Mouse (Mus musculus) neutrophil, adult 5-6 weeks (primary cell): ENCODE data around the gene Dclk2. TPM values are rescaled to one million over a fixed set of nuclear protein-coding genes. Genes with fewer than 3 reads are reported as not detected.

Experiments used
- ATAC-seq: fragments of 151-379, 151-347 bp; 2 replicates; pipeline ENCODE4 v1.8.0; 2017; ENCODE audit warnings: mild to moderate bottlenecking, moderate TSS enrichment; ENCODE audit not compliant: insufficient number of reproducible peaks, poor library complexity, low FRiP score, severe bottlenecking; ENCODE audit errors: extremely low read depth
- total RNA-seq: library from RNA; stranded (forward); fragments of 200-1000 nt; gene quantifications from 2 replicates; pipeline ENCODE4 v1.2.3, GENCODE M21; 2017

The Dclk2 gene
- total RNA-seq, 1 experiment from 2014 or later: 19.1 TPM

- no peak for ATAC-seq
Measured at GRCm38 (mm10) chr3:86810908-86811307, 109.7 kb downstream of the Dclk2 start.

GRCm38 (mm10) chr3:86809646-86810045, 111.0 kb downstream of the Dclk2 start:
- no peak for ATAC-seq

- no peak for ATAC-seq
Measured at GRCm38 (mm10) chr3:86809199-86809598, 111.5 kb downstream of the Dclk2 start.

GRCm38 (mm10) chr3:86807750-86808467, 112.7 kb downstream of the Dclk2 start:
- ATAC-seq: no peak; the same call in 1 of the 2 replicates

- ATAC-seq: no peak
Measured at GRCm38 (mm10) chr3:86806834-86807233, 113.8 kb downstream of the Dclk2 start.

- no peak for ATAC-seq
Measured at GRCm38 (mm10) chr3:86804265-86804664, 116.4 kb downstream of the Dclk2 start.

GRCm38 (mm10) chr3:86802825-86803224, 117.8 kb downstream of the Dclk2 start:
- ATAC-seq: no peak

- ATAC-seq: no peak
Measured at GRCm38 (mm10) chr3:86800841-86801240, 119.8 kb downstream of the Dclk2 start.

- ATAC-seq: no peak
Measured at GRCm38 (mm10) chr3:86799041-86799440, 121.6 kb downstream of the Dclk2 start.

- no peak for ATAC-seq
Measured at GRCm38 (mm10) chr3:86797871-86798460, 122.7 kb downstream of the Dclk2 start.

GRCm38 (mm10) chr3:86796716-86797115, 123.9 kb downstream of the Dclk2 start:
- no peak for ATAC-seq

- no peak for ATAC-seq
Measured at GRCm38 (mm10) chr3:86793720-86794191, 126.9 kb downstream of the Dclk2 start.

- no peak for ATAC-seq
Measured at GRCm38 (mm10) chr3:86793264-86793663, 127.4 kb downstream of the Dclk2 start.

- no peak for ATAC-seq
Measured at GRCm38 (mm10) chr3:86789752-86790151, 130.9 kb downstream of the Dclk2 start.

- no peak for ATAC-seq
Measured at GRCm38 (mm10) chr3:86788711-86789110, 131.9 kb downstream of the Dclk2 start.

- ATAC-seq: no peak
Measured at GRCm38 (mm10) chr3:86787423-86788123, 133.1 kb downstream of the Dclk2 start.

- ATAC-seq: no peak
Measured at GRCm38 (mm10) chr3:86786845-86787351, 133.8 kb downstream of the Dclk2 start.

- ATAC-seq: no peak
Measured at GRCm38 (mm10) chr3:86786280-86786679, 134.4 kb downstream of the Dclk2 start.

- ATAC-seq: no peak
Measured at GRCm38 (mm10) chr3:86784930-86785329, 135.7 kb downstream of the Dclk2 start.

GRCm38 (mm10) chr3:86784051-86784450, 136.6 kb downstream of the Dclk2 start:
- ATAC-seq: no peak
